Mouse (Mus musculus) embryonic facial prominence, embryonic 15.5 days (tissue): ENCODE data around the gene Rps6kc1. TPM values are rescaled to one million over a fixed set of nuclear protein-coding genes. Genes with fewer than 3 reads are reported as not detected.
"Not testable (repeated sequence)": the region's sequence is repeated elsewhere in the genome, so short reads cannot be mapped to it uniquely, and the experiment has no call there.

Experiments
- ATAC-seq: fragments of 200-750 bp; cut with Nextera tagmentation; 2 replicates; pipeline ENCODE4 v1.8.0; 2017; ENCODE audit warnings: low read depth, moderate TSS enrichment; ENCODE audit not compliant: insufficient number of reproducible peaks, low FRiP score, low TSS enrichment
- H3K27ac ChIP-seq: fragments of 300-500 bp; sonication (generic); replicated peaks from 2 replicates; pipeline ENCODE4 v1.5.1; 2015; ENCODE audit warnings: mild to moderate bottlenecking, inconsistent platforms
- H3K27me3 ChIP-seq: fragments of 300-500 bp; sonication (generic); 2 replicates; pipeline ENCODE4 v1.6.1; 2015; ENCODE audit warnings: inconsistent platforms
- H3K36me3 ChIP-seq: fragments of 300-500 bp; sonication (generic); 2 replicates; pipeline ENCODE4 v1.6.1; 2015; ENCODE audit warnings: mild to moderate bottlenecking, inconsistent platforms
- H3K4me1 ChIP-seq: fragments of 300-500 bp; sonication (generic); 2 replicates; pipeline ENCODE4 v1.6.1; 2015; ENCODE audit warnings: inconsistent platforms
- H3K4me2 ChIP-seq: fragments of 300-500 bp; sonication (generic); replicated peaks from 2 replicates; pipeline ENCODE4 v1.6.1; 2015; ENCODE audit warnings: mild to moderate bottlenecking, inconsistent platforms
- H3K4me3 ChIP-seq: fragments of 300-500 bp; sonication (generic); replicated peaks from 2 replicates; pipeline ENCODE4 v1.5.1; 2015; ENCODE audit warnings: mild to moderate bottlenecking, inconsistent platforms
- H3K9ac ChIP-seq: fragments of 300-500 bp; sonication (generic); 2 replicates; pipeline ENCODE4 v1.6.1; 2015; ENCODE audit warnings: inconsistent platforms
- H3K9me3 ChIP-seq: fragments of 300-500 bp; sonication (generic); replicated peaks from 2 replicates; pipeline ENCODE4 v1.6.1; 2016; ENCODE audit warnings: inconsistent platforms
- WGBS: fragments of 180-500 bp; shearing (Covaris S2); methylation state at CpG from one replicate; pipeline ENCODE4 v1.1.7; 2015; 5-methylcytosine and 5-hydroxymethylcytosine counted together
- polyA plus RNA-seq: library from polyadenylated mRNA; unstranded; fragments of >200 nt; fragmentation: Nextera tagmentation; extraction: Ambion mirVana; gene quantifications from 2 replicates; pipeline ENCODE4 v1.2.1, GENCODE M21; 2015

Gene Rps6kc1
- polyA plus RNA-seq, 1 experiment from 2014 or later: 15.2 TPM

DNA sequence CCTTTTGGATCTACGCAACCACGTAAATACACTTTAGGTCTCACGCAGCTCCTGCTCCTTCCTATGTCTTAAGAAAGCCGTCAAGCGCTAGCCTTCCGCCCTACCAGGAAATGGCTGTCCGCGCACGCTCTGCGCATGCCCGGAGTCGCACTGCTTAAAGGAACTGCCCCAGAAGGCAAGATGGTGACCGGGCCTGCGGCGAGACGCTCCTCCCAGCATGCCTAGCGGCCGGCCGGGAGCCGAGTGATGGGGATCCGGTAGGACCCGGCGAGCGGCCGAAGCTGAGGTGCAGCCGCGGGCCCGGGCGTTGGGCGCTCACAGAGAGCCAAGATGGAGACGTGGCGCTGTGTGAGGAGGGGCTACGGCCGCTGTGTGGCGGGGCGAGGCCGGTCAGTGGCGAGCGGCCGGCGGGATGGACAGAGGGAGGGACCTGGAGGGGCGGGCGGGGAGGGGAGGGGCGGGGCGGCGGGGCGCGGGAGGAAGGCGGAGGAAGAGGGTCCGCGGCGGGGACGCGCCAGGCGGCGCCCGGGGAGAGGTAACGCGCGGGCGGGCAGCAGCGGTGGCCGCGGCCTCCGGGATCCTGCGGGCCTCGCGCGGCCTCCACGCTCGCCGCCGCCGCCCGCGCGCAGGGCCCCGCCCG lies 16.9 kb upstream of the Rps6kc1 start:
- no peaks in the 10 kb centered on the region for H3K36me3 ChIP-seq
- WGBS: under 1% methylated on average over 32 of the region's 79 CpGs
- peak overlapping the region; percentile 68 for H3K4me2 ChIP-seq
- H3K27ac ChIP-seq: peak overlapping the region; percentile 99
- no peaks in the 10 kb centered on the region for H3K27me3 ChIP-seq
- peak overlapping the region; percentile 79 for H3K4me3 ChIP-seq
- H3K4me1 ChIP-seq: peaks cover 13% of the 10 kb centered on the region
- no peaks in the 10 kb centered on the region for H3K9me3 ChIP-seq
- peak overlapping the region; percentile 78 for H3K9ac ChIP-seq
- ATAC-seq: peak; percentile 96

GRCm38 (mm10) chr1:190927751-190928369 lies 16.3 kb upstream of the Rps6kc1 start:
- Histone ChIP-seq H3K4me2 (peak overlapping the region; percentile 68), H3K9ac (peak overlapping the region; percentile 24; the same call in 1 of the 2 replicates), H3K27ac (peak overlapping the region; percentile 99), H3K9me3 (no peaks in the 10 kb centered on the region), H3K4me1 (peaks cover 13% of the 10 kb centered on the region), H3K27me3 (no peaks in the 10 kb centered on the region), H3K36me3 (no peaks in the 10 kb centered on the region), H3K4me3 (peak overlapping the region; percentile 79)
- no peak for ATAC-seq
- WGBS: 18% methylated on average over 16 of the region's 16 CpGs

GRCm38 (mm10) chr1:190927311-190927710 lies 15.7 kb upstream of the Rps6kc1 start:
- no peak for ATAC-seq
- WGBS: 90% methylated on average over 3 of the region's 3 CpGs
- no peaks in the 10 kb centered on the region for H3K36me3 ChIP-seq
- H3K9me3 ChIP-seq: no peaks in the 10 kb centered on the region
- H3K4me2 ChIP-seq: peak overlapping the region; percentile 68; the same call in 1 of the 2 replicates
- no peak overlapping the region for H3K27ac ChIP-seq
- H3K4me1 ChIP-seq: peaks cover 13% of the 10 kb centered on the region
- H3K27me3 ChIP-seq: no peaks in the 10 kb centered on the region
- H3K4me3 ChIP-seq: peak overlapping the region; percentile 79; the same call in 1 of the 2 replicates
- no peak overlapping the region for H3K9ac ChIP-seq

DNA sequence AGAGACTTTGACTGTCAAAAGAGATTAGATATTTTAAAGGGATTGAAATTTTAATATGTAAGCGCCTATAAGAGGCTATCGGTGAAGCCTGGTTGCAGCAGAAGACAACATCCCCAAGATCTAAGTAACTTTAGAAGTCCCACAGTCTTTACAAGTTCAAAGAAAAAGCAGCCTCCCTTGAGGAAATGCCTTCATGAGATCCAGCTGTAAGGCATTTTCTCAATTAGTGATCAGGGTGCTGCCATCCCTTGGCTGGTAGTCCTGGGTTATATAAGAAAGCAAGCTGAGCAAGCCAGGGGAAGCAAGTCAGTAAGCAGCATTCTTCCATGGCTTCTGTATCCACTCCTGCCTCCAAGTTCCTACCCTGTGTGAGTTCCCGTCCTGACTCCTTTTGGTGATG lies 13.2 kb upstream of the Rps6kc1 start, which contains the start of gene Angel2:
TSS of gene Angel2 (plus strand) at position 301 of the 400 bp plus-strand sequence.
- not testable (repeated sequence) for H3K27me3 ChIP-seq, H3K4me1 ChIP-seq, H3K27ac ChIP-seq, H3K36me3 ChIP-seq, ATAC-seq, H3K9ac ChIP-seq, H3K9me3 ChIP-seq, H3K4me2 ChIP-seq, H3K4me3 ChIP-seq
- WGBS: 70% methylated on average over 3 of the region's 3 CpGs

GRCm38 (mm10) chr1:190919725-190920469 lies 8.3 kb upstream of the Rps6kc1 start:
- Histone ChIP-seq H3K9ac (no peak overlapping the region), H3K9me3 (no peaks in the 10 kb centered on the region), H3K27ac (no peak overlapping the region), H3K4me3 (no peak overlapping the region), H3K27me3 (no peaks in the 10 kb centered on the region), H3K36me3 (no peaks in the 10 kb centered on the region), H3K4me1 (no peaks in the 10 kb centered on the region), H3K4me2 (no peak overlapping the region)
- no peak for ATAC-seq
- 61% methylated on average over 8 of the region's 8 CpGs for WGBS

DNA sequence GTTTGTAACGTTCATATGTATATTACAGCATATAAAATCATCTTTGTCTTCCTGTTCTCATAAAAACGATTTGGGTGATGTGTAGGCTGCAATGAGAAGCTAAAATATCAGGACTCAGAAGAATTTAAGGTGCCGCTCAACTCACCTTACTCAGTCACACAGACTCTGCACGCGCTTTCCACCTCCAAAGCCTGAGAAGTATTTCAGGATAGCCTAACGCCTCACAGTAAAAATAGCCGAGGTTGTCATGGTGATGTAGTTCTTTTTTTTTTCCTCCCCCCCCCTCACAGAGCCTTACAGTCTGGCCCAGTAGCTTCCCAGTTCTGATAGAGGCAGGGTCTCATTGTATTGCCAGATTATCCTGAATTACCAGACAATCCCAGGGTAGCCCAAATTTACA lies 7.4 kb upstream of the Rps6kc1 start:
- Histone ChIP-seq H3K4me1 (no peaks in the 10 kb centered on the region), H3K36me3 (no peaks in the 10 kb centered on the region), H3K4me2 (no peak overlapping the region), H3K27ac (no peak overlapping the region), H3K27me3 (no peaks in the 10 kb centered on the region), H3K4me3 (no peak overlapping the region), H3K9me3 (no peaks in the 10 kb centered on the region), H3K9ac (no peak overlapping the region)
- ATAC-seq: no peak
- WGBS: 64% methylated on average over 7 of the region's 7 CpGs

- WGBS: 48% methylated on average over 1 of the region's 1 CpGs
- no peak overlapping the region for H3K4me2 ChIP-seq
- no peak for ATAC-seq
Observed at GRCm38 (mm10) chr1:190912623-190913022, 1.1 kb upstream of the Rps6kc1 start.

GRCm38 (mm10) chr1:190910836-190911235 lies 734 bp downstream of the Rps6kc1 start:
- 59% methylated on average over 6 of the region's 6 CpGs for WGBS
- Histone ChIP-seq H3K27me3 (no peaks in the 10 kb centered on the region), H3K9me3 (no peaks in the 10 kb centered on the region), H3K36me3 (no peaks in the 10 kb centered on the region), H3K4me2 (peak overlapping the region; percentile 88), H3K4me1 (peaks cover 11% of the 10 kb centered on the region), H3K4me3 (peak overlapping the region; percentile 92), H3K9ac (peak overlapping the region; percentile 81), H3K27ac (no peak overlapping the region)
- no peak for ATAC-seq

More at GRCm38 (mm10) chr1:190912623-190913022, 1.1 kb upstream of the Rps6kc1 start:
- Histone ChIP-seq H3K4me3 (no peak overlapping the region), H3K27ac (no peak overlapping the region), H3K9ac (no peak overlapping the region), H3K27me3 (no peaks in the 10 kb centered on the region), H3K9me3 (no peaks in the 10 kb centered on the region), H3K36me3 (no peaks in the 10 kb centered on the region), H3K4me1 (peaks cover 11% of the 10 kb centered on the region)

- Histone ChIP-seq H3K27ac (no peak overlapping the region), H3K9me3 (no peaks in the 10 kb centered on the region), H3K36me3 (peaks cover 21% of the 10 kb centered on the region), H3K4me2 (no peak overlapping the region), H3K4me1 (no peaks in the 10 kb centered on the region; the same call in 1 of the 2 replicates), H3K27me3 (no peaks in the 10 kb centered on the region), H3K9ac (no peak overlapping the region), H3K4me3 (no peak overlapping the region)
- 88% methylated on average over 16 of the region's 16 CpGs for WGBS
- ATAC-seq: no peak
Observed at GRCm38 (mm10) chr1:190904714-190905113, 6.9 kb downstream of the Rps6kc1 start.

- ATAC-seq: no peak
- WGBS: 94% methylated on average over 3 of the region's 3 CpGs
Observed at GRCm38 (mm10) chr1:190904136-190904535, 7.4 kb downstream of the Rps6kc1 start.

DNA sequence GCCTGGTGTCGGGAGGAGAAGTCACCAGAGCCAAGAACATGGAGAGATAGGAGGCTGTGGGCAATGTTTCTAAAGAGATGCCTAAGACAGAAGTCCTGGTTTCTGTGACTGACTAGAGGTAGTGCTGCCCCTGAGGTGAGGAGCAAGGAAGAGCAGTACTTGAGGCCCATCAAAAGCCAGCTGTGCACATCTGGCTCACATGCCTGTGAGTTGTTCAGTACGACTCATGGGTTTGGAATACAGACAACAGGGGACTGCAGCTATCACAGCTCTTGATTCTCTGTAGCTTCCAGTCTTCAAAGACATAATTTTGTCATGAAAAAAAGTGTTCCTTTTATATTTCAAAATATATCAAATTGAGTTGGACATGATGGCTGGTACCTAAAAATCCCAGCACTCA lies 10.5 kb downstream of the Rps6kc1 start:
- 66% methylated on average over 2 of the region's 2 CpGs for WGBS
- no peak overlapping the region for H3K27ac ChIP-seq

More at GRCm38 (mm10) chr1:190904136-190904535, 7.4 kb downstream of the Rps6kc1 start:
- H3K27ac ChIP-seq: no peak overlapping the region
- H3K9ac ChIP-seq: no peak overlapping the region
- no peak overlapping the region for H3K4me2 ChIP-seq
- H3K27me3 ChIP-seq: no peaks in the 10 kb centered on the region
- H3K36me3 ChIP-seq: peaks cover 21% of the 10 kb centered on the region
- H3K4me1 ChIP-seq: no peaks in the 10 kb centered on the region; the same call in 1 of the 2 replicates
- no peak overlapping the region for H3K4me3 ChIP-seq
- H3K9me3 ChIP-seq: no peaks in the 10 kb centered on the region

More for the DNA sequence above, 10.5 kb downstream of the Rps6kc1 start:
- no peaks in the 10 kb centered on the region for H3K27me3 ChIP-seq
- peaks cover 34% of the 10 kb centered on the region for H3K36me3 ChIP-seq
- no peaks in the 10 kb centered on the region for H3K9me3 ChIP-seq
- no peak overlapping the region for H3K4me2 ChIP-seq
- ATAC-seq: no peak
- no peak overlapping the region for H3K9ac ChIP-seq
- no peak overlapping the region for H3K4me3 ChIP-seq
- H3K4me1 ChIP-seq: no peaks in the 10 kb centered on the region
